Mouse (Mus musculus): ENCODE measurements around the gene Vmn1r2.
"Not testable (repeated sequence)": the region's sequence is repeated elsewhere in the genome, so short reads cannot be mapped to it uniquely, and the experiment has no call there.

GRCm38 (mm10) chr4:3167020-3167419 is at the start of gene Vmn1r2:
- not testable (repeated sequence) for TF ChIP-seq CTCF (IDR thresholded peaks at IDR 0.05; ENCODE audit: low read depth, low read length); GATA1 (IDR thresholded peaks at IDR 0.05; ENCODE audit: borderline replicate concordance, low read length); POLR2AphosphoS5 (IDR thresholded peaks at IDR 0.05; ENCODE audit: insufficient replicate concordance, low read depth, low read length); TAL1 (conservative IDR thresholded peaks at IDR 0.05; ENCODE audit: low read depth, low read length); GATA2 (IDR thresholded peaks at IDR 0.05; ENCODE audit: borderline replicate concordance, low read depth, low read length)

Data from G1E (cell line).